Mouse (Mus musculus) ES-CJ7 (cell line): Measurements from ENCODE around the gene Sardh.

Experiments used
- DNase-seq: peaks from one replicate; pipeline ENCODE4 v3.0.0; 2011; ENCODE audit warnings: low read depth, low spot score

Sardh gene

DNA sequence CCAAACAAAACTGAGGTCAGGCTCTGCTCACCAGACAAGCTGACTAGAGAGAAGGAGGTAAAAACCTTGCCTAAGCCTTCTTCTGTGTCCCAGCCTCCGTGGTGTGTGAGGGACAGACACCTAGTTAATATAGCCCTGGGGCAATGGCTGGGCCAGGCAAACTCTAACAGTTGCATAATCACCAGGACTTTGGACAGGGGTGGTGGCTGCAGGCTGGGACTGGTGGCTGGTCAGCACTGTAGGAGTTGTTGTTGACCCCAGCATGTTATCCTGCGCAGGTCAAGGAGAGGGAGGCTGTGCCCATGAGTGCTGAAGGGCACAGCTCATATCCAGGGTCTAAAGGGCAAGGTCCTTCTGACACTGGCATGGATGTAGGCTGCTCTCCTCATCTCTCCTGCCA lies at the start of gene Sardh:
TSS of gene Sardh (minus strand) at position 127 of the 400 bp plus-strand sequence.
- DNase-seq, result no peak

DNA sequence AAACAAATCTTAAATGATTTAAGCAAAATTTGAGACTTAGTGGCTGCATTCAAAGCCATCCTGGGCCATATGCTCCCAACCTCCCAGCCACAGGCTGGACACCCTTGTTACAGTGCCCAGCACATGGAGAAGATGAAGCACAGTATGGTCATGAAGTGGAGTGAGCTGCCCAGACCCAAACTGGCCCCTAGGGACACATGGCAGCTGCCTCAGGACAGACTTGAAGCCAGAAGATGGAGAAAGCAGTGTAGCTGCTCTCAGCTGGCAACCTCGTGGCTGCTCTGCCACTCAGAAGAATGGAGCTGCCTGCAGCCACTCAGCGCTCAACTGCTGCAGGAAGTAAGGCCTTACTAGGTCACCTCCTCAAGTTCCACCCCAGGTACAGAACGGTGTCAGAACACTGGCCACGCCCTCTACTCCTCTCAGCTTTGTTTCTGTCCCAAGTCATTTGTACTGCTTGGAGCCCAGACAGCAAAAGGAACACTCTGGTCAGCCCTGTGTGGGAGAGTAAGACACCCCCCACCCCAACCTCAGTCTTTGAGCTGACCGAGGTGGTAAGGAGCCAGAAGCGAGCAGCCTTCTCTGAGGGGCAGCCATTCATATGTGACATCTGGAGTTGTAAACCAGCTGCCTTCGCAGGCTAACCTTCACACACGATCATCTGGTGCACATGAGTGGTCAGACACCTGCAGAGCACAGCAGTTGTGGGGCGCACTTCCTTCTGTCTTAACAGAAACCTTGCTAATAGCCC lies 48.7 kb upstream of the Sardh start:
- no peak for DNase-seq

GRCm38 (mm10) chr2:27294777-27295176 lies 46.6 kb upstream of the Sardh start:
- no peak for DNase-seq

DNA sequence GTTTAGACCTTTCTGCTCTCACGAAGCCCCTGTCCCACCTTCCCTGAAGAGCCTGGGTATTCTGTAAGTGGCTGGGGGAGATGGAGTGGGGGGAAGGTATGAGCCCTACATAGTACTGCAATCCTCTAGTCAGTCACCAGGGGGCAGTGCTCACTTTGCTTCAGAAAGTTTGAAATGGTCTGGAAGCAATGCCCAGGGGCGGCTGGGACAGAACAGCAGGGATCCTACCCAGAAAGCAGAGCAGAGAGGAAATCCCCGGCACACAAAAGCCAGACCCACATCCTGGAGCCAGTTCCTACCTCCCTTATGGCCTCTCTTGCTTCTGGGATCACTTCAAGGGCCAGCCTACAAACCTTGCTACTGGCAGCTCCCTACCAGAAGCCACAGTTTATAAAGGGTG lies 40.9 kb upstream of the Sardh start:
- DNase-seq, result peak; percentile 91

GRCm38 (mm10) chr2:27286971-27287710 lies 39.0 kb upstream of the Sardh start:
- DNase-seq, result no peak

DNA sequence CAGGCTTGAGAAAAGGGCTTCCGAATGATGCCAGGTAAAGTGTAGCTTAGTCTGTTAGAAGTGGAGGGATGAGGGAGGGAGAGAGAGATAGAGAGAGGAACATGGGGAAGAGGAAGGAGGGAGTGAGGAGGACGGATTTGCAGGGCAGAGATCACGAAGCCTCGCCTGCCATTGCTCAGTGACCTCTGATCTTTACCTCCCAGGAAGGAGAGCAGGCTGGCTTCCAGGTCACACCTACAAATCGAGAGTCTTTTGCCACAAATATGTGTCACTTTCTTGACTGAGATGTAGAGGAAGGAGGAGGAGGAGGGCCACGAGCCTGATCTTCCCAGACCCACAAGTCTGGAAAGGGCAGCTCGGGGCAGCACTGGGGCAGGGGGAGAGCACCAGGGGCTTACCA lies 36.3 kb upstream of the Sardh start:
- no peak for DNase-seq

GRCm38 (mm10) chr2:27281771-27282170 lies 33.6 kb upstream of the Sardh start:
- no peak for DNase-seq

DNA sequence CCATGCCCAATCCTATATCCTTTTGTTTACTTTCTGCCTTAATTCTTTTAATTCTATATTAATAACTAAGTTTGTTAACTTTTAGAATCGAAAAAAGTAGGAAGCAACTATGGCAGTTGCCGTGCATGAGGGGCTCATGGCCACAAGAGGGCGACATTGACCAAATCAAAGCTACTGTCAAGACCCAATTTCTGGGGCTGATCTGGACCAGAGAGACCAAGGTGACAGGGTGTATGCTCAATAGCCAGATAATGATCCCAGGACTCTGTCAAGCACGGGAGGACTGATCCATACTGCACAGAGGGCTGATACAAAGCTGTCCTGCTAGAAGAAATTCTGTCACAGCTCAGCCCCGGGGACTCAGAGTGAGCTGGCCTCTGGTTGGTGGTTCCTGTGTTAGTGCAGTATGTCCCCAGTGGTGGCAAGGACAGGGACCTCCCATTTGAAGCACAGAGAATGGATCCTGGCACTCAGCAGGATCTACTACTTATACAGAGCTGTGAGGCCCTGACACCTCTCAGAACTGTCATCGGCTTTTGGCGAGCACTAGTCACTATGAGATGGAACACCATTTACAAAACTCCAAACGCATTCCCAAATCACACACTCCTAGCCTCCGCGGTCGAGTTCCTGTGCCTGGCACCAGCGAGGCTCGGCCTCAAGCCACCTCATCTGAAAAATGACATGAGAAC lies 32.9 kb upstream of the Sardh start:
- DNase-seq, result peak; percentile 60

- DNase-seq, result no peak
Observed at GRCm38 (mm10) chr2:27278859-27279258, 30.7 kb upstream of the Sardh start.

DNA sequence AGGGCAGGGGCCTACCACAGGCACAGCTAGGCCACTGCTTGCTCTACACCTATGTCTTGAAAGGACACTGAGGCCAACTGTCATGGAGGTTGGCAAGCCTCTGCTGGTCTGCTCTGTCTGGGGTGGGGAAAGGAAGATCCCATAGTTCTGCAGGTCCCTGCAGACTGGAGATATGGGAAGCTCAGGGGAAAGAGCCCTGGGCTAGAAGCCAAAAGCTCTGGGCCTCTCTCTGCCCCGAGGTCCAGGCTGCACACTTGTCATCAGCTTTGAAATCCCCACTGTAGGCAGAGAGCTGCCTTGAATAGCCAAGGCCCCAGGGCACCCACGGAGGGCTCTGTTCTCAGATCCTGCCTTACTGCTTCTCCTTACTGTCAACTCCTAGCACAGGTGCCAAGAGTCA lies 20.2 kb upstream of the Sardh start:
- no peak for DNase-seq

- no peak for DNase-seq
Observed at GRCm38 (mm10) chr2:27265819-27266218, 17.7 kb upstream of the Sardh start.

DNA sequence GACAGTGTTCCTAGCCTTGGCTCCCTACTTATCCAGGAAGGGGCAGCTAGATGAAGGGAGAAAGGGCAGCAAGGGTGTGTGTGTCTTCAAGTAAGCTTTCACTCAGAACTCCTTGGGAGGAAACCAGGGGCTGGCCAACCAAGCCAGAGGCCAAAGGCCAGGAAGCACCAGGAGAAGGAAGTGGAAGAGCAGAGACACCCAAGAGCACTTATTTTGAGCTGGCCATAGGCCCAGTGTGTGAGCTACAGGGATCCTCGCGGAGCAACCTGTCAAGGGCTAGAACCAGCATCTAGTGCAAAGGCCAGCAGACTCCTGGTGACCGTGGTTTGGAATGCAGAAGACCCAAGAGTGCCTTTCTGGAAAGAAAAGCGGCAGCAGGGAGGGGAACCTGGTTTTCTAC lies 14.8 kb upstream of the Sardh start:
- DNase-seq, result no peak

- DNase-seq, result no peak
Observed at GRCm38 (mm10) chr2:27251434-27251833, 3.3 kb upstream of the Sardh start.

- no peak for DNase-seq
Observed at GRCm38 (mm10) chr2:27247487-27247863, 662 bp downstream of the Sardh start.

DNA sequence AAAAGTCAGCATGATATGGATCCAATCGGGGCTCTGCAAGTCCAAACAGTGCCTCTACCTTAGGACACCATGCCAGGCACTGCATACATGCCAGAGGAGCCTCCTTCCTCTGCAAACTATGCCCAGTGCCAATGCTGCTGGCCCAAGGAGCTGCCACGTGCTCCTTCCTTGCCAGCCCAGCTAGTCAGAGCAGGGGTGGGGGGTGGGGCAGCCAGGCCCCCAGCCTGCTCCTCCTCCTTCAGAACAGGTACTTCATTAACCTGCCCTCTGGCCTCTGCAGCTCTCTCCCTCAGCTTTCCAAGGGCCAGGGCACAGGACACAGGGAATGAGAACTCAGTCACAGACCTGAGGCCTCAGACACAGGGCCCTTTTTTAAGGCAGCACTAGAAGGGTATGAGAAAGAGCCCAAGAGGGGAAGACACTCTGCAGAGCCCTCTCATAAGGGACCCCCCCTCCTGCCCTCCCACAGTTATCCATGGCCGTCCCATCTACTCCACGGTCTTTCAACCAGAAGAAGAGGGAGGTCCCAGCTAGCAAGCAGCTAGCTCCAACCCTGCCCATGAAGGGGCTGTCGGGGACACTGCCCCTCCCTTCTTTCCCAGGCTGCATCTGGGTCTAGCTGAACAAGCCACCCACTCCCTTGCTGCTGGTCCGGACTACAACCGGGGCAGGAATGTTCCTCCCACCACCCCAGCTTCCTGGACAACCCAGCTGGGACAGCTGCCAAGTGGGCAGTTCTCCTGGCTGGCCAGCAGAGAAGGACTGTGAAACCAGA lies 1.2 kb downstream of the Sardh start:
- DNase-seq, result no peak

DNA sequence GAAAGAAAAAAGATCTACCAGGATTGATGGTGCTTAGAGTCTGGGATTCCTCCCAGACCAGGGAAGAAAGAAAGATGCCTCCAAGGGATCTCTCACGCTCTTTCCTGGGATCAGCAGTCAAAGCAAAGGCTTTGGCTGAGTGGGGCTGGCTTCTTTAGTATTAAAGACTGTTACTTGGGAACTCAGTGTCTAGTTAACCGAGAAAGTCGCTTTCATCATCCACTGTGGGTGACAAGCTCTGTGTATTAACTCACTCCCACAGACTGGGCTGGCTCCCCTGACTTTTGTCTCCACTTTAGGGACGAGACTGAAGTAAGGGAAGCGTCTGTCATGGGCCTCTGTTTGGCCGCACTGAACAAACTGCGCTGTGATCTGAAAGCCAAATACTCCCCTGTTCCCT lies 2.2 kb downstream of the Sardh start:
- DNase-seq, result no peak

GRCm38 (mm10) chr2:27237342-27237741 lies 10.8 kb downstream of the Sardh start:
- DNase-seq, result peak; percentile 41

DNA sequence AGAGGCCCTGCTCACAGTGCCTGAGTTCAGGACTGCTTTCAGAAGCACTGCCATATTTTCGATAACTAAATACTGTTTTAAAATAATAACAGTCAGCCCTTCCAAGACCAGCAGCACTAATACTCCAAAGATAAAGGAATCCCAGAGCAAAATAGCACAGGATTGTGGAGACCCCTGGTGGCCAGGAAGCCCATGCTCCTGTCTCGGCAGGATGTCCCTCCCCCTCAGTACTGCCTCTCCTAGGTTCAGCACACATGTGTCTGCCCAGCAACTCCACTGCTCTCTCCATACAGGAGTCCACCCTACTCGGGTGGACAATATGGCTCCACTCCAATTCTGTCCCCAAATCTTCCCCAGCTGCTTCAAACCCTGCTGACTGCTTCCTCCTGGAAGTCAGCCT lies 12.4 kb downstream of the Sardh start:
- DNase-seq, result peak; percentile 35

DNA sequence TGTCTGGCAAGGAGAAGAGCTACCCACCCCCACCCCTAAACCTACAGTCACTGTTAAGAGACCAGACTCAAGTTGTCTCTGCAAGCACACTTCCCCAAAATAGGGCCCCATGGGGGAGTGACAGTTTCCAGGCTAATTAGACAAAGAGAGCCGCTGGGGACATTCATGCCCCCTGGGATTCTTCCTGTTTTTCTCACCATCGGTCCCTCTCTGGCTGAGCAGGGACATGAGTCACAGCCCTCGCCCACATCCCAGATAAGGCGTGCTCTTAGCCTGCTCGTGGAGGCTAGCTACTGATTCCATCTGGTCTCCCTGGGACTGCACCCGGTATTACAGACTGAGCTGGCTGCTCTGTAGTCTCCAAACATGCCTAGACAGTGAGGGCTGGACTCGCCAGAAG lies 15.8 kb downstream of the Sardh start:
- DNase-seq, result no peak

GRCm38 (mm10) chr2:27229481-27230105 lies 18.5 kb downstream of the Sardh start:
- DNase-seq, result no peak

GRCm38 (mm10) chr2:27228809-27229480 lies 19.2 kb downstream of the Sardh start:
- DNase-seq, result no peak
